Mouse (Mus musculus): ENCODE measurements around the gene Catsper2. TPM values are rescaled to one million over a fixed set of nuclear protein-coding genes. Genes with fewer than 3 reads are reported as not detected.
A peak's percentile ranks its signal among the peaks of the same experiment; 100 is the strongest.

The Catsper2 gene
- polyA plus RNA-seq, 1 experiment from 2014 or later = 2.9 TPM

- Histone ChIP-seq H3K4me2 (replicated peaks) (peak within 1 kb of the TSS; percentile 95), H3K27ac (peak within 1 kb of the TSS; percentile 93), H3K4me3 (replicated peaks; ENCODE audit: low read length) (peak within 1 kb of the TSS; percentile 95), H3K9me3 (ENCODE audit: control insufficient read depth, low read length) (no peaks in the 10 kb centered on the region), H3K4me1 (replicated peaks; ENCODE audit: control insufficient read depth, insufficient read depth, low read length) (peaks cover 15% of the 10 kb centered on the region), H3K9ac (peak within 1 kb of the TSS; percentile 93), H3K36me3 (replicated peaks; ENCODE audit: control insufficient read depth, insufficient read depth) (peaks cover 11% of the 10 kb centered on the region), H3K27me3 (ENCODE audit: control insufficient read depth, insufficient read depth, low read length) (no peaks in the 10 kb centered on the region)
- DNase-seq (ENCODE audit: low spot score) (peak; percentile 96), ATAC-seq (ENCODE audit: low FRiP score) (peak; percentile 99)
- WGBS = under 1% methylated on average over 60 of the region's 74 CpGs
Measured at GRCm38 (mm10) chr2:121448739-121449535, 35.3 kb upstream of the Catsper2 start, which contains the start of gene Serf2. Gene Serf2, plus strand, starts transcription at chr2:121449195.

DNA sequence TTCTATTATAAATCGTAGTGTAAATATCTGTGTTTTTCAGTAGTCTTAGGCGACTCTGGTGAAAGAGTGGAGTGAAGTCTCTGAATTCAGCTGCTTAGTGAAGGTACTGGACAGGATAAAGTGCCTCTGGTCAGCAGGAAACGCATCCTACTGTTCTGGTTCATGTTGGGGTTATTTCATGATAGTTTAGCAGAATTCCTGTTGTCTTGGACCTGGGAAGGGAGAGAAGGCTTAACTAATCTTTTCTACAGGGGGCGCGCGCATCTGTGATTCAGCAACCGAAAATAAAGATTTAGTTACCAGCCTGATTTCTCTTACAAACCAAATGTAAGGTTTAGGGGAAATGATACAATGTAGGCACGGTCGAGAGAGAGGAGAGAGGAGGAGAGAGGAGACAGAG, 34.5 kb upstream of the Catsper2 start:
- DNase-seq (ENCODE audit: low spot score) (no peak), ATAC-seq (ENCODE audit: low FRiP score) (no peak)
- peak overlapping the region; percentile 95 for H3K4me2 ChIP-seq (replicated peaks)
- WGBS = 17% methylated on average over 9 of the region's 9 CpGs
- peak overlapping the region; percentile 40; the same call in 1 of the 2 replicates for H3K27ac ChIP-seq
- H3K27me3 ChIP-seq (ENCODE audit: control insufficient read depth, insufficient read depth, low read length) = no peaks in the 10 kb centered on the region; the same call in 1 of the 2 replicates
- H3K4me3 ChIP-seq (replicated peaks; ENCODE audit: low read length) = peak overlapping the region; percentile 95
- peaks cover 11% of the 10 kb centered on the region for H3K36me3 ChIP-seq (replicated peaks; ENCODE audit: control insufficient read depth, insufficient read depth)
- peaks cover 15% of the 10 kb centered on the region for H3K4me1 ChIP-seq (replicated peaks; ENCODE audit: control insufficient read depth, insufficient read depth, low read length)
- H3K9ac ChIP-seq = peak overlapping the region; percentile 38
- H3K9me3 ChIP-seq (ENCODE audit: control insufficient read depth, low read length) = no peaks in the 10 kb centered on the region

DNA sequence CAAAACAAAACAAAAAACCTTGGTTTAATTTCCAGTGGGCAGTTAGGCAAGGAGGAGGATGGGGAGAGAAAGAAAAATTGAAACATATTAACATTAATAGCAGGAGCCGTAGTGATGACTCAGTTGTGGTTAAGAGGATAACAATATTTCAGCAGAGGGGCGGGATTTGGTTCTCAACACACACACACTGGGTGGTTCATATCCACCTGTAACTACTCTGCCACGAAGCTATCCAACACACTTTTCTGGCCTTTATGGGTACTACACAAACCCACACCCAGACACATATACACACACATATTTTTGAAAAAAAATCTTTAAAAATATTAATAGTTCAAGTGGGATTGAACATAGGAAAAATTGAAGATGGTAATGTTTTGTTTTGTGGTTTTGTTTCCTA, 33.4 kb upstream of the Catsper2 start:
- Histone ChIP-seq H3K4me2 (replicated peaks) (no peak overlapping the region), H3K9me3 (ENCODE audit: control insufficient read depth, low read length) (no peaks in the 10 kb centered on the region), H3K9ac (no peak overlapping the region), H3K27ac (no peak overlapping the region), H3K4me3 (replicated peaks; ENCODE audit: low read length) (no peak overlapping the region), H3K36me3 (replicated peaks; ENCODE audit: control insufficient read depth, insufficient read depth) (peaks cover under 1% of the 10 kb centered on the region; the same call in 1 of the 2 replicates), H3K4me1 (replicated peaks; ENCODE audit: control insufficient read depth, insufficient read depth, low read length) (peaks cover 23% of the 10 kb centered on the region), H3K27me3 (ENCODE audit: control insufficient read depth, insufficient read depth, low read length) (peaks cover 10% of the 10 kb centered on the region)
- ATAC-seq (ENCODE audit: low FRiP score) (no peak), DNase-seq (ENCODE audit: low spot score) (no peak)
- 82% methylated on average over 3 of the region's 3 CpGs for WGBS

- no peaks in the 10 kb centered on the region; the same call in 1 of the 2 replicates for H3K36me3 ChIP-seq (replicated peaks; ENCODE audit: control insufficient read depth, insufficient read depth)
- H3K4me2 ChIP-seq (replicated peaks) = no peak overlapping the region
- no peak for DNase-seq (ENCODE audit: low spot score)
- peaks cover 16% of the 10 kb centered on the region for H3K27me3 ChIP-seq (ENCODE audit: control insufficient read depth, insufficient read depth, low read length)
- no peak for ATAC-seq (ENCODE audit: low FRiP score)
- H3K4me1 ChIP-seq (replicated peaks; ENCODE audit: control insufficient read depth, insufficient read depth, low read length) = peaks cover 25% of the 10 kb centered on the region
- H3K4me3 ChIP-seq (replicated peaks; ENCODE audit: low read length) = no peak overlapping the region
- H3K9ac ChIP-seq = no peak overlapping the region
- H3K9me3 ChIP-seq (ENCODE audit: control insufficient read depth, low read length) = no peaks in the 10 kb centered on the region
- 83% methylated on average over 4 of the region's 4 CpGs for WGBS
- no peak overlapping the region for H3K27ac ChIP-seq
Measured at GRCm38 (mm10) chr2:121446506-121446905, 32.9 kb upstream of the Catsper2 start.

DNA sequence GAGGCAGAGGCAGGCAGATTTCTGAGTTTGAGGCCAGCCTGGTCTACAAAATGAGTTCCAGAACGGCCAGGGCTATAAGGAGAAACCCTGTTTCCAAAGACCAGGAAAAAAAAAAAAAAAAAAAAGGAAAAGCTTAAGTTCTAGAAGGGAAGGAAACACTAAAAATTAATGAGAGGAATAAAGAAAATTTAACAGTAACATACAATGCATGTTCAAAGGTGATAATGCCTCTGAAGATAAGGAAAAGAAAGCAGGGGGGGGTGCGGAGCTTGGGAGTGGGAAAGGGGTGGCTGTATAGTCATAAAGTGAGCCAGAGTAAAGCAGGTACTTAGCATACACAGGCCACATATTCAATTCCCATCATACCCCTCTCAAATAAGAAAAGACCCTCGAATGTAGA, 31.5 kb upstream of the Catsper2 start:
- H3K4me1 ChIP-seq (replicated peaks; ENCODE audit: control insufficient read depth, insufficient read depth, low read length) = peaks cover 13% of the 10 kb centered on the region; the same call in 1 of the 2 replicates
- H3K27ac ChIP-seq = no peak overlapping the region
- H3K27me3 ChIP-seq (ENCODE audit: control insufficient read depth, insufficient read depth, low read length) = peaks cover 26% of the 10 kb centered on the region
- no peaks in the 10 kb centered on the region for H3K9me3 ChIP-seq (ENCODE audit: control insufficient read depth, low read length)
- no peak overlapping the region for H3K4me2 ChIP-seq (replicated peaks)
- no peak overlapping the region for H3K9ac ChIP-seq
- ATAC-seq (ENCODE audit: low FRiP score) = no peak
- WGBS = 92% methylated on average over 3 of the region's 3 CpGs
- H3K36me3 ChIP-seq (replicated peaks; ENCODE audit: control insufficient read depth, insufficient read depth) = 0 out of 2 replicates have a peak, but pooled peaks cover 2% of the 10 kb centered on the region
- DNase-seq (ENCODE audit: low spot score) = no peak
- no peak overlapping the region for H3K4me3 ChIP-seq (replicated peaks; ENCODE audit: low read length)

DNA sequence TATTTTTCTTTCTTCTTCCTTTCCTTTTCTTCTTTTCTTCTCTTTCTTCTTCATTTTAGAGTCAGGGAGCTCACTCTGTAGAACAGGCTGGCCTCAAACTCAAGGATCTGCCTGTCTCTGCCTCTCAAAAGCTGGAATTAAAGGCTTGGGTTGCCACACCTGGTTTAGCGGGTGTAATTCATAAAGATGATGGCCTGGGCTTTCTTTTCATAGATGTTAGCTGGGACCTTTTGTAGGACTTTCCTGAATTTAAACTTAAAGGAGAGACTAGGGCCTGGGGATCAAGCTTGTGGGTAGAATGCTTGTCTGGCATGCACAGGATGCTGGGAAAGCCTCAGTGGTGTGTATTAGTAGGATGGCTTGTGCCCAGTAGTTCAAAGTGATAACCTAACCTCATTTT, 30.6 kb upstream of the Catsper2 start, which contains the start of gene Ell3:
Gene Ell3, minus strand, starts transcription at position 101 of the 400 bp plus-strand sequence.
- 93% methylated on average over 1 of the region's 1 CpGs for WGBS
- no peak within 1 kb of the TSS for H3K4me3 ChIP-seq (replicated peaks; ENCODE audit: low read length)
- no peak for DNase-seq (ENCODE audit: low spot score)
- peaks cover 26% of the 10 kb centered on the region for H3K27me3 ChIP-seq (ENCODE audit: control insufficient read depth, insufficient read depth, low read length)
- no peak for ATAC-seq (ENCODE audit: low FRiP score)
- peaks cover 10% of the 10 kb centered on the region for H3K36me3 ChIP-seq (replicated peaks; ENCODE audit: control insufficient read depth, insufficient read depth)
- no peak within 1 kb of the TSS for H3K27ac ChIP-seq
- no peaks in the 10 kb centered on the region for H3K9me3 ChIP-seq (ENCODE audit: control insufficient read depth, low read length)
- H3K4me2 ChIP-seq (replicated peaks) = 0 out of 2 replicates have a peak within 1 kb of the TSS, but pooled peaks have one; percentile 51
- no peak within 1 kb of the TSS for H3K9ac ChIP-seq
- H3K4me1 ChIP-seq (replicated peaks; ENCODE audit: control insufficient read depth, insufficient read depth, low read length) = peaks cover 12% of the 10 kb centered on the region; the same call in 1 of the 2 replicates

- Histone ChIP-seq H3K4me2 (replicated peaks) (peak overlapping the region; percentile 51), H3K36me3 (replicated peaks; ENCODE audit: control insufficient read depth, insufficient read depth) (peaks cover 22% of the 10 kb centered on the region), H3K4me1 (replicated peaks; ENCODE audit: control insufficient read depth, insufficient read depth, low read length) (peaks cover 12% of the 10 kb centered on the region; the same call in 1 of the 2 replicates), H3K4me3 (replicated peaks; ENCODE audit: low read length) (peak overlapping the region; percentile 19; the same call in 1 of the 2 replicates), H3K9me3 (ENCODE audit: control insufficient read depth, low read length) (no peaks in the 10 kb centered on the region), H3K9ac (no peak overlapping the region), H3K27ac (no peak overlapping the region), H3K27me3 (ENCODE audit: control insufficient read depth, insufficient read depth, low read length) (peaks cover 26% of the 10 kb centered on the region)
- no peak for DNase-seq (ENCODE audit: low spot score)
- 15% methylated on average over 8 of the region's 8 CpGs for WGBS
- no peak for ATAC-seq (ENCODE audit: low FRiP score)
Measured at GRCm38 (mm10) chr2:121443068-121443349, 29.4 kb upstream of the Catsper2 start.

- Histone ChIP-seq H3K27me3 (ENCODE audit: control insufficient read depth, insufficient read depth, low read length) (peaks cover 26% of the 10 kb centered on the region), H3K4me1 (replicated peaks; ENCODE audit: control insufficient read depth, insufficient read depth, low read length) (peaks cover 12% of the 10 kb centered on the region; the same call in 1 of the 2 replicates), H3K36me3 (replicated peaks; ENCODE audit: control insufficient read depth, insufficient read depth) (peaks cover 27% of the 10 kb centered on the region), H3K27ac (no peak overlapping the region), H3K9me3 (ENCODE audit: control insufficient read depth, low read length) (no peaks in the 10 kb centered on the region), H3K4me2 (replicated peaks) (peak overlapping the region; percentile 51), H3K9ac (no peak overlapping the region), H3K4me3 (replicated peaks; ENCODE audit: low read length) (peak overlapping the region; percentile 19)
- no peak; the same call in 1 of the 2 replicates for ATAC-seq (ENCODE audit: low FRiP score)
- DNase-seq (ENCODE audit: low spot score) = no peak
- WGBS = under 1% methylated on average over 30 of the region's 30 CpGs
Measured at GRCm38 (mm10) chr2:121442259-121443067, 28.9 kb upstream of the Catsper2 start.

- H3K4me3 ChIP-seq (replicated peaks; ENCODE audit: low read length) = peak overlapping the region; percentile 19
- peak overlapping the region; percentile 51 for H3K4me2 ChIP-seq (replicated peaks)
- ATAC-seq (ENCODE audit: low FRiP score) (no peak), DNase-seq (ENCODE audit: low spot score) (no peak)
- WGBS = 13% methylated on average over 11 of the region's 11 CpGs
- H3K9ac ChIP-seq = no peak overlapping the region
- H3K9me3 ChIP-seq (ENCODE audit: control insufficient read depth, low read length) = no peaks in the 10 kb centered on the region
- peaks cover 12% of the 10 kb centered on the region; the same call in 1 of the 2 replicates for H3K4me1 ChIP-seq (replicated peaks; ENCODE audit: control insufficient read depth, insufficient read depth, low read length)
- peaks cover 26% of the 10 kb centered on the region for H3K27me3 ChIP-seq (ENCODE audit: control insufficient read depth, insufficient read depth, low read length)
- peaks cover 34% of the 10 kb centered on the region for H3K36me3 ChIP-seq (replicated peaks; ENCODE audit: control insufficient read depth, insufficient read depth)
- H3K27ac ChIP-seq = no peak overlapping the region
Measured at GRCm38 (mm10) chr2:121441800-121442199, 28.2 kb upstream of the Catsper2 start.
